Mouse (Mus musculus) myocyte (in vitro differentiated cells): ENCODE measurements around the gene Ripor2. TPM values are rescaled to one million over a fixed set of nuclear protein-coding genes. Genes with fewer than 3 reads are reported as not detected.

ENCODE experiments used
- H3K27me3 ChIP-seq: one replicate; pipeline ENCODE4 v1.6.1; 2011; ENCODE audit not compliant: control insufficient read depth, insufficient read depth, insufficient read length
- H3K36me3 ChIP-seq: one replicate; pipeline ENCODE4 v1.6.1; 2011; ENCODE audit not compliant: control insufficient read depth, insufficient read depth
- H3K4me2 ChIP-seq: one replicate; pipeline ENCODE4 v1.6.1; 2011; ENCODE audit warnings: low read depth, control low read depth
- H3K4me3 ChIP-seq: one replicate; pipeline ENCODE4 v1.5.1; 2011; ENCODE audit warnings: mild to moderate bottlenecking, control low read depth, moderate library complexity
- H3K79me2 ChIP-seq: one replicate; pipeline ENCODE4 v1.6.1; 2011; ENCODE audit not compliant: control insufficient read depth, insufficient read depth
- H3ac ChIP-seq: one replicate; pipeline ENCODE4 v1.6.1; 2011; ENCODE audit not compliant: control insufficient read depth, insufficient read length
- CEBPB ChIP-seq: IDR thresholded peaks from 2 replicates; pipeline ENCODE4 v1.6.1; 2011; ENCODE audit warnings: mild to moderate bottlenecking, moderate library complexity; ENCODE audit not compliant: poor library complexity, insufficient read depth, severe bottlenecking
- E2F4 ChIP-seq: IDR thresholded peaks from one replicate; pipeline ENCODE4 v1.6.1; 2011; ENCODE audit warnings: mild to moderate bottlenecking, control low read depth, moderate library complexity; ENCODE audit not compliant: insufficient read depth
- MAX ChIP-seq: IDR thresholded peaks from one replicate; pipeline ENCODE4 v1.6.1; 2011; ENCODE audit warnings: low read depth, mild to moderate bottlenecking, control low read depth
- MYOD1 ChIP-seq, 3 experiments: IDR thresholded peaks; one replicate each; pipeline ENCODE4 v1.6.1; 2011; ENCODE audit warnings: control low read depth in 2 of 3, low read depth in 2 of 3, mild to moderate bottlenecking in 2 of 3, moderate library complexity in 1 of 3; ENCODE audit not compliant: insufficient read length in 2 of 3, control insufficient read depth in 1 of 3
- MYOG ChIP-seq, 3 experiments: IDR thresholded peaks; one replicate each; pipeline ENCODE4 v1.6.1; 2011; ENCODE audit warnings: control low read depth in 2 of 3, low read depth in 2 of 3, mild to moderate bottlenecking in 2 of 3; ENCODE audit not compliant: insufficient read length in 2 of 3, control insufficient read depth in 1 of 3, insufficient read depth in 1 of 3
- POLR2A ChIP-seq: IDR thresholded peaks from one replicate; pipeline ENCODE4 v1.6.1; 2011; ENCODE audit warnings: low read depth, mild to moderate bottlenecking, control low read depth, moderate library complexity; ENCODE audit not compliant: insufficient read length
- POLR2AphosphoS2 ChIP-seq: IDR thresholded peaks from one replicate; pipeline ENCODE4 v1.6.1; 2011; ENCODE audit warnings: low read depth, control low read depth; ENCODE audit not compliant: insufficient read length
- REST ChIP-seq: IDR thresholded peaks from one replicate; pipeline ENCODE4 v1.6.1; 2011; ENCODE audit warnings: mild to moderate bottlenecking, control low read depth, moderate library complexity; ENCODE audit not compliant: insufficient read depth, insufficient read length
- SRF ChIP-seq: IDR thresholded peaks from one replicate; pipeline ENCODE4 v1.6.1; 2011; ENCODE audit warnings: low read depth; ENCODE audit not compliant: control insufficient read depth, insufficient read length
- TCF12 ChIP-seq: IDR thresholded peaks from one replicate; pipeline ENCODE4 v1.6.1; 2011; ENCODE audit warnings: mild to moderate bottlenecking, control low read depth; ENCODE audit not compliant: poor library complexity, insufficient read depth, severe bottlenecking
- TCF3 ChIP-seq: IDR thresholded peaks from one replicate; pipeline ENCODE4 v1.6.1; 2011; ENCODE audit warnings: low read depth, control low read depth; ENCODE audit not compliant: insufficient read length
- USF1 ChIP-seq: IDR thresholded peaks from one replicate; pipeline ENCODE4 v1.6.1; 2011; ENCODE audit warnings: low read depth, mild to moderate bottlenecking, control low read depth, moderate library complexity
- polyA plus RNA-seq: library from polyadenylated mRNA; unstranded; fragments of >200 nt; fragmentation: generic; extraction: Trizol; gene quantifications from one replicate; pipeline ENCODE4 v1.2.1, GENCODE M21; 2012; ENCODE audit warnings: missing spikeins

The Ripor2 gene
- polyA plus RNA-seq, 1 experiment = 1.3 TPM

DNA sequence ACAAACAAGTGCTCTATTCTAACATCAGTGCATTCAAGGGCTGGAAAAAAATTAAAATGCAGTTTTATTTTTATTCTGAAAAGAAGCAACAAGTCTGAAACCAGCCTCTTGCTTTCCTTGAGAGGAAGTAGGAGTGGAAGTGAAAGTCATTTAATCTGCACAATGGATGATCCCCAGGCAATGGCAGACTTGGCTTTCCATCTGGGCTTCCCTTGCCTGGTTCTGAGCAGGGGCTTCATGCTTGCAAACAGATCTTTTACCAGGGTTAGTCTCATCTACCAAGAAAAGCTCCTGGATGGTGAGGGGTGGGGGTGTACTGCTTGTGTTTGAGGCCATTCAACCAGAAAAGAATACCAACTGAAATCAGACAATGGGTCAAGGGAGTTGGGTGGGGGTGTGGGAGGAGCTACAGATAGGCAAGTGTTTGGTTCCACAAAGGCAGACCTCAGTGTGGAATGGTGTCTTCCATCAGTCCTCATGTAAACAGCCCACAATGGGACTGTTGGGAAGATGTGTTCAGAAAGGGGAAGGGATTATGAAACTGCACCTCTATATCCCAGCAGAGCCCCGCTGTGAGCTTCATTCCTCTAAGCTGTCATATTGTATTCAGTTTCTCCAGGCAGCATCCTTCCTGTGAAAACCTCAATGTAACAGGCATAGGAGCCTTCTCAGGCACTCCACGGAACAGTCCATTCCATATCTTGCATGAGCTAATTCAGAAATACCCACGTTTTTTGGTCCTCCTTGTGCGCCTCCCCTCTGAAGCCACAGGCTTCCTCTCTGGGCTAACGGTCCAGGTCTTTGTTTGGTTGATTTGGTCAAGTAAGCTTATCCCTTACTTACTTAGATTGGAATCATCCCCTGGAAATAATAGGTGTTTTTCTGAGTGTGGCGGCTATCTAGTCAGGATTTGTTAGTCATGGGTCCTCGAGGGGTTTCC is 59.8 kb downstream of the Ripor2 start:
- Histone ChIP-seq H3K4me3 (no peak overlapping the region), H3K4me2 (no peak overlapping the region)

DNA sequence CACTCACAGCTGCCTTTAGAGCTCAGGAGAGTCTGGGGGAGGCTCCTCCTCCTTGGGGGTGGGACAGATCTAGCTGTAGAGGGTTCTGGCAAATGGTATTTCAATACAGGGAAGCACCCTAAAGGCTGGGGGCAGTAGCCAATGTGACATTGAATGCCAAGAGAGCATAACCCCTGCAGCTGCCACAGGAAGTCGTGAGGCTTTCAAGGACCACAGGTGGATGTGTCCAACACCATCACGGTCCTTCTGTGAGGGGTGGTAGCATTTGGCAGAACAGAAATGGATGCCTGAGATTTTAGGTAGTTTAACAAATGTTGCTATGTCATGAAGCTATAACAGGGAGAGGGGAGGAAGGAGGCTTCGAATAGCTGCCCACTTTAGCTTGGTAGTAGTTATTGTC is 63.2 kb downstream of the Ripor2 start:
- no peak overlapping the region for H3K4me2 ChIP-seq
- no peak overlapping the region for H3K4me3 ChIP-seq
- TF ChIP-seq USF1 = no peak
- TF ChIP-seq TCF12 = peak; percentile 16
- TF ChIP-seq MYOD1 (IDR thresholded peaks at IDR 0.05; ENCODE audit: control insufficient read depth in 1 of 3, insufficient read length in 2 of 3, low read depth in 2 of 3) = peak in 2 of 3 experiments; percentile 75 to 83
- no peak for TF ChIP-seq MAX
- TF ChIP-seq MYOG (IDR thresholded peaks at IDR 0.05; ENCODE audit: control insufficient read depth in 1 of 3, insufficient read depth in 1 of 3, insufficient read length in 2 of 3, low read depth in 2 of 3) = peak in 2 of 3 experiments; percentile 56 to 85
- H3K36me3 ChIP-seq = no peaks in the 10 kb centered on the region
- no peak overlapping the region for H3ac ChIP-seq
- no peaks in the 10 kb centered on the region for H3K79me2 ChIP-seq
- no peaks in the 10 kb centered on the region for H3K27me3 ChIP-seq

More for the DNA sequence above, 59.8 kb downstream of the Ripor2 start:
- H3K27me3 ChIP-seq = no peaks in the 10 kb centered on the region
- no peaks in the 10 kb centered on the region for H3K36me3 ChIP-seq
- H3K79me2 ChIP-seq = no peaks in the 10 kb centered on the region
- no peak overlapping the region for H3ac ChIP-seq
- TF ChIP-seq SRF = no peak
- no peak for TF ChIP-seq POLR2AphosphoS2
- TF ChIP-seq MAX = no peak
- TF ChIP-seq REST = no peak
- TF ChIP-seq CEBPB = no peak
- no peak for TF ChIP-seq USF1
- TF ChIP-seq MYOD1 (IDR thresholded peaks at IDR 0.05; ENCODE audit: control insufficient read depth in 1 of 3, insufficient read length in 2 of 3, low read depth in 2 of 3) = no peak
- no peak for TF ChIP-seq POLR2A
- TF ChIP-seq E2F4 = no peak
- no peak for TF ChIP-seq MYOG (IDR thresholded peaks at IDR 0.05; ENCODE audit: control insufficient read depth in 1 of 3, insufficient read depth in 1 of 3, insufficient read length in 2 of 3, low read depth in 2 of 3)
- TF ChIP-seq TCF12 = no peak
- TF ChIP-seq TCF3 = no peak

DNA sequence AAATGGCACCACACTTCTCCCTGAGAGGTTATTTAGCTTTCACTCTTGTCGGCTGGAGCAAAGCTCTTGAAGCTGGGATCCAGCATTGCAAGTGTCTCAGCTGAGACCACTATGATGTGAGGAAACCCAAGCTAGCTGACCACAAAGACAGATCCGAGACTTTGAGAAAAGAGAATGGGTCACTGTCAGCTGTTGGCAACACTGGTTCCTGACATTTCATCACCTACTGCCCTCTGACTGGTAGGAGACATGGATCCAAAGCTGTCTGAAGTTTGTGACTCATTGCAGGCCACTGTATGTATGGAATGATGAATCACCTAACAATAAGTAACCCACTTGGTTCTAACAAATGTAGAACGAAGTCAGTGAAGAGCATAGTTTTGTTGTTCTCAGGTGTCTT is 64.3 kb downstream of the Ripor2 start:
- no peak for TF ChIP-seq SRF
- TF ChIP-seq USF1 = no peak
- no peak for TF ChIP-seq REST
- no peak for TF ChIP-seq MAX
- peak in 2 of 3 experiments; percentile 65 to 75 for TF ChIP-seq MYOD1 (IDR thresholded peaks at IDR 0.05; ENCODE audit: control insufficient read depth in 1 of 3, insufficient read length in 2 of 3, low read depth in 2 of 3)
- no peak for TF ChIP-seq POLR2AphosphoS2
- peak; percentile 27 for TF ChIP-seq TCF12
- no peak for TF ChIP-seq E2F4
- peak in 1 of 3 experiments; percentile 61 for TF ChIP-seq MYOG (IDR thresholded peaks at IDR 0.05; ENCODE audit: control insufficient read depth in 1 of 3, insufficient read depth in 1 of 3, insufficient read length in 2 of 3, low read depth in 2 of 3)
- TF ChIP-seq POLR2A = no peak
- TF ChIP-seq TCF3 = peak; percentile 4
- TF ChIP-seq CEBPB = peak; percentile 75; the same call in 1 of the 2 replicates

DNA sequence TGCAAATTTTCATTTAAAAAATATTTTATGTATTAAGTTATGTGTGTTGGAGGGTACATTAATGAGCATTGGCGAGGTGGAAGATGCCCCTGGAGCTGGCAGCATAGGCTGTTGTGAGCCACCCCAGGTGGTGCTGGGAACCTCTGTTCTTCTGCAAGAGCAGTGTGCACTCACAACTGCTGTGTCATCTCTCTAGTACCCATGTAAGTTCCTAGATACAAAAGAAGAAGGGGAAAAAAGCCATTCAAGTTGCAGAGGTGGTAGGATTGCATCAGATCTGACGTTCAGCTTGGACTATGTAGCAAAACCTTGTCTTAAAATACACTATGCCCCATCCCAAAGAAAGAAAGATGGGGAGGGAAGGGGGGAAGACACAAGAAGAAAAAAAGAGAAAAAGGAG is 65.5 kb downstream of the Ripor2 start:
- Histone ChIP-seq H3ac (no peak overlapping the region), H3K36me3 (no peaks in the 10 kb centered on the region), H3K4me2 (no peak overlapping the region), H3K79me2 (no peaks in the 10 kb centered on the region), H3K4me3 (no peak overlapping the region), H3K27me3 (no peaks in the 10 kb centered on the region)
- no peak for TF ChIP-seq USF1
- no peak for TF ChIP-seq TCF12
- no peak for TF ChIP-seq SRF
- no peak for TF ChIP-seq TCF3
- TF ChIP-seq POLR2A = no peak
- no peak for TF ChIP-seq MYOG (IDR thresholded peaks at IDR 0.05; ENCODE audit: control insufficient read depth in 1 of 3, insufficient read depth in 1 of 3, insufficient read length in 2 of 3, low read depth in 2 of 3)
- no peak for TF ChIP-seq E2F4
- TF ChIP-seq MAX = no peak
- no peak for TF ChIP-seq POLR2AphosphoS2

More for the DNA sequence above, 64.3 kb downstream of the Ripor2 start:
- Histone ChIP-seq H3K4me3 (no peak overlapping the region), H3K79me2 (no peaks in the 10 kb centered on the region), H3K36me3 (no peaks in the 10 kb centered on the region), H3ac (no peak overlapping the region), H3K4me2 (peak overlapping the region; percentile 45), H3K27me3 (no peaks in the 10 kb centered on the region)
